Mouse (Mus musculus) thymus, adult 2 months (tissue): ENCODE results near the gene Plcb1. TPM values are rescaled to one million over a fixed set of nuclear protein-coding genes. Genes with fewer than 3 reads are reported as not detected.

Source experiments
- DNase-seq: peaks from one replicate; pipeline ENCODE4 v3.0.0; 2021
- H3K27ac ChIP-seq: fragments of 200-500 bp; 2 replicates; pipeline ENCODE4 v1.5.1; 2012; ENCODE audit warnings: low read length, control low read depth; ENCODE audit not compliant: control insufficient read depth, insufficient read depth
- H3K27me3 ChIP-seq: fragments of 200-500 bp; 2 replicates; pipeline ENCODE4 v1.6.1; 2012; ENCODE audit warnings: mild to moderate bottlenecking, low read length, moderate library complexity, mixed read lengths; ENCODE audit not compliant: control insufficient read depth, insufficient read depth
- H3K36me3 ChIP-seq: fragments of 200-500 bp; 2 replicates; pipeline ENCODE4 v1.6.1; 2012; ENCODE audit warnings: mild to moderate bottlenecking, low read length, moderate library complexity; ENCODE audit not compliant: control insufficient read depth, insufficient read depth
- H3K4me1 ChIP-seq: fragments of 200-500 bp; replicated peaks from 2 replicates; pipeline ENCODE4 v1.6.1; 2012; ENCODE audit warnings: low read length; ENCODE audit not compliant: control insufficient read depth, insufficient read depth
- H3K4me3 ChIP-seq: fragments of 200-500 bp; 2 replicates; pipeline ENCODE4 v1.5.1; 2012; ENCODE audit warnings: mild to moderate bottlenecking, low read length, control low read depth, moderate library complexity; ENCODE audit not compliant: control insufficient read depth, insufficient read depth
- CTCF ChIP-seq: fragments of 200-500 bp; IDR thresholded peaks from 2 replicates; pipeline ENCODE4 v1.5.1; 2012; ENCODE audit warnings: mild to moderate bottlenecking, control low read depth, low read length, moderate library complexity, borderline replicate concordance; ENCODE audit not compliant: control insufficient read depth, poor library complexity, insufficient read depth; ENCODE audit errors: extremely low read depth
- POLR2A ChIP-seq: fragments of 200-500 bp; IDR thresholded peaks from 2 replicates; pipeline ENCODE4 v1.6.1; 2012; ENCODE audit warnings: mild to moderate bottlenecking, low read length, control low read depth, moderate library complexity; ENCODE audit not compliant: control insufficient read depth, poor library complexity, insufficient read depth; ENCODE audit errors: extremely low read depth
- WGBS: fragments of 180-500 bp; shearing (Covaris S2); methylation state at CpG from one replicate; pipeline ENCODE4 v1.1.7; 2018; 5-methylcytosine and 5-hydroxymethylcytosine counted together
- polyA plus RNA-seq: library from polyadenylated mRNA; depleted of rRNA; stranded (reverse); fragments of >200 nt; gene quantifications from 2 replicates; pipeline ENCODE4 v1.2.3, GENCODE M21; 2012

Gene Plcb1
- polyA plus RNA-seq, 1 experiment = 0.32 TPM

DNA sequence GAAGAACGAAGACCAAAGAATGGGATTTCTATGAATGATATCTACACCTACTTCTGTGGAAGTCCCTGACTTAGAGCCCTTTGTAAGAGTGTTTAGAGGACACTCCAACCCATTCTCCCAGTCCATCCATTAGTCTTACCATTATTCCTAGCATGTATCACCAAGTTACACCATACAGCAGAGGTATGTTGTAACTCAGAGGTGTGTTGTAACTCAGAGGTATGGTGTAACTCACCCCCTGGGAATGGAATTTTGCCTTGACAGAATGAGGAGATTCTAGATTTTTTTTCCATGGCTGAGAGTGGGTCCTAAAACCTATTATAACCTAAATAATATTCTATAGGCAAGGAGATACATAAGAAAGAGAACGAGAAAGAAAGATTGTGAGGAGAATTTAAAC, 516.6 kb downstream of the Plcb1 start:
- DNase-seq = no peak
- WGBS = 90% methylated on average over 2 of the region's 2 CpGs

DNA sequence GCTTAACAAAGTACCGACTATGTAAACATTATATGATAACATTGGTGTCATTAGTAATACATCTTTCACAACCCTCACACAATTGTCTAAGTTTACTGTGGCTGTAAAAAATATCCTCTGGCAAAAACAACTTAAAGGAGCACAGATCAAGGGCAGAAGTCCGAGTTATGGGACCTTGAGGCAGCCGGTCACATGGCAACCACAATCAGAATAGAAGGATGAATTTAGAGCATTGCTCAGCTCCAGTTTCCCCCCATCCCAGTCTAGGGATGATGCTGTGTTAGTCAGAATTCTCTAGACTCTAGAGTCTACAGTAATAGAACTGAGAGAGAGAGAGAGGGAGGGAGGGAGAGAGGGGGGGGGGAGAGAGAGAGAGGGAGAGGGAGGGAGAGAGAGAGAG, 519.3 kb downstream of the Plcb1 start:
- Histone ChIP-seq H3K27ac (no peak overlapping the region), H3K27me3 (no peaks in the 10 kb centered on the region), H3K4me3 (no peak overlapping the region), H3K36me3 (no peaks in the 10 kb centered on the region), H3K4me1 (no peaks in the 10 kb centered on the region)
- no peak for DNase-seq
- WGBS = 87% methylated on average over 3 of the region's 3 CpGs
- no peak for TF ChIP-seq CTCF
- TF ChIP-seq POLR2A = no peak

More for the DNA sequence above, 516.6 kb downstream of the Plcb1 start:
- Histone ChIP-seq H3K27me3 (no peaks in the 10 kb centered on the region), H3K27ac (no peak overlapping the region), H3K36me3 (no peaks in the 10 kb centered on the region), H3K4me3 (no peak overlapping the region), H3K4me1 (no peaks in the 10 kb centered on the region)
- TF ChIP-seq POLR2A (no peak), CTCF (no peak)

DNA sequence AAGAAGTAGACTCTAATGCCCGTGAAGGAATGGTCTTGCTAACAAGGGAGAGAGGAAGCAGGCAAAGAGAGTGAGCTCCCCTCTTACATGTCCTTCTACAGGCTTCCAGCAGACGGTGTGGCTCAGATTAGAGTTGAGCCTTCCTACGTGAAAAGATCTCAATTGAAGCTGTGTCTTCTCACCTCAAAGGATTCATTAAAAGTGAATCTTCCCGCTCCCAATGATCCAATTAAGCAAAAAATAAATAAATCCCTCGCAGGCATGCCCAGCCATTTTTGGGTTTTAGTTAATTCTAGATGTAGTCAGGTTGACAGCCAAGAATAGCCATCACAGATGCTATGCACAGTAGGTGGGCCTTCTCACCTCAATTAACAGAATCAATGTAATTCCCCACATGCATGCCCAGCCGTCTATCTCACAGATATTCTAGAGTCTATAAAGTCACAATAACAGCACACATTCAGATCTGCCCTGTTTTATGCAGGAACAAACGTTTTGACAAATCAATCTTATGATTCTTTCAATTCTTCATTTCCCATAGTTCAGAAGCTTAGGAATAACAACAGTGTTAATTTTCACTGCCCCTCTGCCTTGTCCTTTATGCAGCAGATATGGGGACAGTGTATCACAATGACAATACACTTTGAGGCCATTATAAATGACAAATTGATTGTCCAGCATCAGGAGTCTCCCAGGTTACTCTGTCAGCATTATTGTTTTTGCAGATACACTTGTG, 520.0 kb downstream of the Plcb1 start:
- WGBS = 86% methylated on average over 7 of the region's 7 CpGs
- Histone ChIP-seq H3K4me3 (no peak overlapping the region), H3K36me3 (no peaks in the 10 kb centered on the region), H3K27me3 (no peaks in the 10 kb centered on the region), H3K4me1 (no peaks in the 10 kb centered on the region), H3K27ac (no peak overlapping the region)
- TF ChIP-seq CTCF = no peak
- no peak for TF ChIP-seq POLR2A
- DNase-seq = no peak

DNA sequence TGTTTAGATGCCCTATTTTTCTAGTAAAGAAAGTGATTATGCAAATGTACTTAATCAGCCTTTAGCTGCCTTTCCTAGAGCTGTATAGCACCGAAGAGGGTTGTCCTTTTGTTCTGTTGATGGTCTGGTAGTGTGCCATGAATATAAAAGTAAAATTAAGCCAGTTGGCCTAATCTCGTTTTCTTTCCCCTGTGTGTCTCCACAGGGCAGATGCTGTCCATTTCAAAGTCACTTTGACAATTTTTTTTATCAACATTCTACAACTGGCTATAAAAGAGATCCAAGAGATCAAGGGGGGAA, 520.6 kb downstream of the Plcb1 start:
- WGBS = 78% methylated on average over 2 of the region's 2 CpGs
- Histone ChIP-seq H3K4me1 (no peaks in the 10 kb centered on the region), H3K36me3 (no peaks in the 10 kb centered on the region), H3K27ac (no peak overlapping the region), H3K27me3 (no peaks in the 10 kb centered on the region), H3K4me3 (no peak overlapping the region)
- TF ChIP-seq CTCF (no peak), POLR2A (no peak)
- no peak for DNase-seq

DNA sequence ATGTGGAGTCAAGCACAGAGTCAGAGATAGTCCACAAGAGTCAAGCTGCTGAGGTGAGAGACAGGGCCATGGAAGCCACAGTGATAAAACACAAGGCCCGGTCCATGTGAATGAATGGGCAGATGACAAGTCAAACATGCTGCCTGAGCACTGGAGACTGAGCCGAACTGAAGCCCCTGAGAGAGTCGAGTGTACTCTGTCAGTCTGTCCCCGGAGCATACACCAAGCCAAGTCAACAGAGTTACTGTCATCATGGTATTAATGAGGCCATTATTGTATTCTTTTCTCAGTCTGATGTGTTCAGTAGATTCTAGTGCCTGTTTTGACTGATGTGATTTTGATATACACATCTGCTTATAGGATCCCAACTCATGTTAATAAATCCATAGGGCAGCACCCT, 521.9 kb downstream of the Plcb1 start:
- no peaks in the 10 kb centered on the region for H3K4me1 ChIP-seq
- H3K36me3 ChIP-seq = no peaks in the 10 kb centered on the region
- no peak overlapping the region for H3K4me3 ChIP-seq
- 95% methylated on average over 4 of the region's 4 CpGs for WGBS
- TF ChIP-seq POLR2A (no peak), CTCF (no peak)
- no peaks in the 10 kb centered on the region for H3K27me3 ChIP-seq
- no peak for DNase-seq
- no peak overlapping the region for H3K27ac ChIP-seq

DNA sequence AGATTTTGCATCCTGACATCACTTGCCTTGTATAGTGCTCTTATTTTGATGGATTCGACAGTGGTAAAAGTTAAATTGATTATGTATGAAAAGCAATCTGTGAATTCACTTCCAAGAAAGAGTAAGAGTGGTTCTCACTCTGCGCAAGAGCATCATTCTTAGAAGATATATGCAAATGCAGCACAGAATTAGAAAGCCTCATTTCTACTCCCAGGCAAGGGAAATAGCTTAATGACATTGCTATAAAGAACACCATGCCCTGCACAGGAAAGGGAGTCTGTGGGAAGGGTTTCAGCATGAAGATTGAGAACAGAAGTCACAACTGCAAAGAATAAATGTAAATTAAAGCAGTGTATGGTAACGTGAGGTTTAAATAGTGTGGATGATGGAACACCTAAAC, 530.1 kb downstream of the Plcb1 start:
- H3K4me3 ChIP-seq = no peak overlapping the region
- H3K27me3 ChIP-seq = no peaks in the 10 kb centered on the region
- no peak overlapping the region for H3K27ac ChIP-seq
- 97% methylated on average over 3 of the region's 3 CpGs for WGBS
- TF ChIP-seq CTCF = no peak
- TF ChIP-seq POLR2A = no peak
- H3K36me3 ChIP-seq = no peaks in the 10 kb centered on the region
- DNase-seq = no peak
- no peaks in the 10 kb centered on the region for H3K4me1 ChIP-seq

DNA sequence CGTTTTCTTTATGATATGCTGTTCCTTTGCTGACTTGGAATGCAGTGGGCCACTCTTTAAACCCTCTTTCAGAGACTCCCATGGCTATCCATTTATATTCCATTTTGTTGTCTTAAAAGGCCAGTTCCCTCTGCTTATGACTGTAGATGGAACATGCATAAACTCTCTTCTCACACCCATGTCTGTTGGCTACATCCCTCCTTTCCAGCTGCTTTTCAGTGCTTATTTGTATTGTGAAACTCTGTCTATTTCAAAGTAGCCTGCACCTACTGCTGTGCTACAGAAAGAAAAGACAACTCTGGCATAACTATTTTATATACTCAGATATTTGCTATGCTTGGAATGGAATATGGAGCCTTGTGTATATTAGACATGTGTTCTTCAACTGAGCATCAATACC, 532.3 kb downstream of the Plcb1 start:
- no peak overlapping the region for H3K4me3 ChIP-seq
- WGBS = 86% methylated on average over 1 of the region's 1 CpGs
- TF ChIP-seq CTCF = no peak
- TF ChIP-seq POLR2A = no peak
- H3K27me3 ChIP-seq = no peaks in the 10 kb centered on the region
- H3K36me3 ChIP-seq = no peaks in the 10 kb centered on the region
- no peaks in the 10 kb centered on the region for H3K4me1 ChIP-seq
- no peak overlapping the region for H3K27ac ChIP-seq
- no peak for DNase-seq
